ENCODE assay signal across 29 mouse cellular contexts in the genomic region with DNA sequence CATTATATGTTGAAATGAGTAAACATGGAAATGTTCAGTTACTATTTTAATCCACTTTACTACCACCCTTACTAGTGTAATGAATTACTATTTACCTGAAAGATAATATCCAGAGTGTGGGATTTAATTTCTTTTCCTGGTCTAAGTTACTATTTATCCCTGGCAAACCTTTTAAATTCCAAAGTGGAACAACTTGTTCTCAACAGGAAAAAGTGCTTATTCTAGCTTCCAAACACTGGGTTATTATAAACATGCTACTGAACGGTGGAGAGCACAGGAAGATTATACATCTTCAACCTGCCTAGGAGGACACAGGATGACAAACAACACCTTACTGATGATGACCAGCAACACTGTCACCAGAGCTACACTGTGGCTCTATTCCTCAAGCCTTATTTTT. TPM values are rescaled to one million over a fixed set of nuclear protein-coding genes. Genes with fewer than 3 reads are reported as not detected.
"Had no signal": no experiment of that assay in that cellular context is flagged by ENCODE, and none has a peak within 500 bp of the region (broad histone marks: within the 10 kb centered on the region; RNA-seq: fewer than 3 reads in every experiment).

No protein-coding gene starts in this region.

- H3K27ac ChIP-seq: heart, embryonic 10.5 days; heart, embryonic 13.5 days; heart, embryonic 15.5 days; hindbrain, embryonic 10.5 days; hindbrain, embryonic 12.5 days; hindbrain, embryonic 13.5 days; hindbrain, embryonic 14.5 days; hindbrain, embryonic 15.5 days; hindbrain, postnatal 0 days; intestine, embryonic 15.5 days; kidney, embryonic 15.5 days; kidney, postnatal 0 days; layer of hippocampus, adult 2 months; left cerebral cortex, adult 2 months had no signal

- H3K27me3 ChIP-seq: heart, embryonic 12.5 days; heart, embryonic 13.5 days; heart, embryonic 15.5 days; hindbrain, embryonic 12.5 days; hindbrain, embryonic 13.5 days; hindbrain, embryonic 15.5 days; intestine, embryonic 15.5 days; kidney, embryonic 15.5 days had no signal

- DNase-seq: heart, postnatal 10 days; heart, postnatal 14 days; heart, postnatal 36 days; heart, postnatal 4 days; kidney, adult 11 months; kidney, adult 18-20 months; kidney, adult 8-10 months; kidney, postnatal 10 days; kidney, postnatal 25 days; kidney, postnatal 36 days; layer of hippocampus, adult 9-11 months; layer of hippocampus, postnatal 36 days had no signal

- H3K36me3 ChIP-seq: heart, embryonic 10.5 days; heart, embryonic 12.5 days; heart, embryonic 13.5 days; heart, embryonic 15.5 days; hindbrain, embryonic 10.5 days; hindbrain, embryonic 12.5 days; hindbrain, embryonic 13.5 days; hindbrain, embryonic 15.5 days; intestine, embryonic 15.5 days; kidney, embryonic 15.5 days had no signal

- H3K4me1 ChIP-seq: heart, embryonic 10.5 days; heart, embryonic 12.5 days; heart, embryonic 13.5 days; heart, embryonic 15.5 days; hindbrain, embryonic 12.5 days; hindbrain, embryonic 13.5 days; hindbrain, embryonic 15.5 days; intestine, embryonic 15.5 days; kidney, embryonic 15.5 days had no signal

- H3K4me3 ChIP-seq: heart, embryonic 10.5 days; heart, embryonic 12.5 days; heart, embryonic 13.5 days; heart, embryonic 15.5 days; hindbrain, embryonic 10.5 days; hindbrain, embryonic 12.5 days; hindbrain, embryonic 13.5 days; hindbrain, embryonic 15.5 days; intestine, embryonic 15.5 days; kidney, embryonic 15.5 days; layer of hippocampus, adult 2 months; left cerebral cortex, adult 2 months had no signal

RNA-seq across cellular contexts. Expression of a gene that starts 16.5 kb away (rescaled TPM):
- polyA plus RNA-seq: heart, postnatal 0 days; inflammation-experienced regulatory T-cells, adult 6 months had no signal
